ENCODE assay signal across 9 mouse cellular contexts in genomic region chr10:86091919-86092318, GRCm38 (mm10).
DNase-seq lines count a peak whose midpoint lies in the region; ATAC-seq and TF ChIP-seq lines count a peak whose summit lies in the region.
"Had no signal": no experiment of that assay in that cellular context is flagged by ENCODE, and none has a peak within 500 bp of the region (broad histone marks: within the 10 kb centered on the region; RNA-seq: fewer than 3 reads in every experiment).

No protein-coding gene starts in this region.

- TF ChIP-seq EP300 in lung, postnatal 0 days (IDR thresholded peaks at IDR 0.05): no peak

- H3K27me3 ChIP-seq in midbrain, postnatal 0 days (ENCODE audit: insufficient read depth, low read length): no peaks in the 10 kb centered on the region
- H3K27me3 ChIP-seq in midbrain, embryonic 13.5 days: no peaks in the 10 kb centered on the region
- H3K27me3 ChIP-seq in lung, postnatal 0 days (replicated peaks; ENCODE audit: insufficient read depth, low read length): no peaks in the 10 kb centered on the region
- no peaks in the 10 kb centered on the region for H3K27me3 ChIP-seq in forebrain, embryonic 16.5 days (replicated peaks; ENCODE audit: control insufficient read depth, insufficient read depth, low read length)
- H3K27me3 ChIP-seq: stomach, embryonic 15.5 days had no signal

- whole genome bisulfite sequencing in midbrain, postnatal 0 days: 52% methylated on average over 10 of the region's 10 CpGs
- WGBS in midbrain, embryonic 13.5 days: 45% methylated on average over 10 of the region's 10 CpGs
- 38% methylated on average over 10 of the region's 10 CpGs for WGBS in lung, postnatal 0 days
- WGBS in forebrain, embryonic 16.5 days: 46% methylated on average over 10 of the region's 10 CpGs

- no peak overlapping the region for H3K4me2 ChIP-seq in midbrain, postnatal 0 days (ENCODE audit: low read depth, low read length, poor library complexity, severe bottlenecking)
- no peak overlapping the region for H3K4me2 ChIP-seq in midbrain, embryonic 13.5 days (replicated peaks)
- H3K4me2 ChIP-seq in lung, postnatal 0 days (replicated peaks; ENCODE audit: low read depth, low read length): no peak overlapping the region
- no peak overlapping the region for H3K4me2 ChIP-seq in forebrain, embryonic 16.5 days (ENCODE audit: low read length)
- H3K4me2 ChIP-seq: stomach, embryonic 15.5 days had no signal

- DNase-seq in gastrocnemius, adult 18-20 months (ENCODE audit: low spot score): peak; percentile 15
- DNase-seq in gastrocnemius, postnatal 36 days: no peak
- DNase-seq in midbrain, postnatal 0 days (ENCODE audit: low spot score): no peak
- DNase-seq in c-Kit-positive CD71-positive TER-119-negative erythroid progenitor cells, embryonic 14.5 days (ENCODE audit: low read depth): peak; percentile 22
- DNase-seq in lung, postnatal 0 days (ENCODE audit: low spot score): peak; percentile 55
- DNase-seq in thymus, postnatal 4 days: peak; percentile 70

- H3K9me3 ChIP-seq in midbrain, postnatal 0 days (ENCODE audit: low read length): no peaks in the 10 kb centered on the region
- H3K9me3 ChIP-seq in midbrain, embryonic 13.5 days: no peaks in the 10 kb centered on the region
- no peaks in the 10 kb centered on the region for H3K9me3 ChIP-seq in lung, postnatal 0 days (ENCODE audit: low read length)
- H3K9me3 ChIP-seq in forebrain, embryonic 16.5 days (ENCODE audit: control insufficient read depth, low read length): no peaks in the 10 kb centered on the region
- H3K9me3 ChIP-seq: stomach, embryonic 15.5 days had no signal

- intact Hi-C loops in gastrocnemius, postnatal 36 days (cut with DNase I): no loop called here

- H3K27ac ChIP-seq in midbrain, postnatal 0 days (ENCODE audit: low read depth, low read length): no peak overlapping the region
- H3K27ac ChIP-seq in midbrain, embryonic 13.5 days: no peak overlapping the region
- H3K27ac ChIP-seq in lung, postnatal 0 days (ENCODE audit: low read length): no peak overlapping the region
- no peak overlapping the region for H3K27ac ChIP-seq in forebrain, embryonic 16.5 days (ENCODE audit: low read length)
- H3K27ac ChIP-seq: stomach, embryonic 15.5 days had no signal

- no peak for ATAC-seq in midbrain, postnatal 0 days (ENCODE audit: low FRiP score)
- ATAC-seq in midbrain, embryonic 13.5 days: no peak
- peak; percentile 52; the same call in 1 of the 2 replicates for ATAC-seq in lung, postnatal 0 days
- ATAC-seq in forebrain, embryonic 16.5 days: no peak

- TF ChIP-seq CTCF in midbrain, postnatal 0 days (IDR thresholded peaks at IDR 0.05): peak; percentile 67
- TF ChIP-seq CTCF in lung, postnatal 0 days (IDR thresholded peaks at IDR 0.05): peak; percentile 81

- no peak overlapping the region for H3K9ac ChIP-seq in midbrain, postnatal 0 days (replicated peaks; ENCODE audit: low read length, poor library complexity, severe bottlenecking)
- H3K9ac ChIP-seq in midbrain, embryonic 13.5 days (replicated peaks): no peak overlapping the region
- no peak overlapping the region for H3K9ac ChIP-seq in lung, postnatal 0 days (replicated peaks; ENCODE audit: low read depth)
- no peak overlapping the region for H3K9ac ChIP-seq in forebrain, embryonic 16.5 days (replicated peaks; ENCODE audit: low read depth, low read length)
- H3K9ac ChIP-seq: stomach, embryonic 15.5 days had no signal

- no peaks in the 10 kb centered on the region for H3K36me3 ChIP-seq in midbrain, postnatal 0 days (ENCODE audit: insufficient read depth, low read length)
- no peaks in the 10 kb centered on the region for H3K36me3 ChIP-seq in midbrain, embryonic 13.5 days
- H3K36me3 ChIP-seq in lung, postnatal 0 days (ENCODE audit: insufficient read depth, low read length): no peaks in the 10 kb centered on the region
- no peaks in the 10 kb centered on the region for H3K36me3 ChIP-seq in forebrain, embryonic 16.5 days (ENCODE audit: control insufficient read depth, insufficient read depth)
- H3K36me3 ChIP-seq: stomach, embryonic 15.5 days had no signal

- no peaks in the 10 kb centered on the region for H3K4me1 ChIP-seq in midbrain, postnatal 0 days (ENCODE audit: insufficient read depth, low read length)
- no peaks in the 10 kb centered on the region for H3K4me1 ChIP-seq in midbrain, embryonic 13.5 days (replicated peaks)
- H3K4me1 ChIP-seq in lung, postnatal 0 days (ENCODE audit: insufficient read depth, low read depth, low read length): no peaks in the 10 kb centered on the region
- no peaks in the 10 kb centered on the region for H3K4me1 ChIP-seq in forebrain, embryonic 16.5 days (replicated peaks; ENCODE audit: control insufficient read depth, insufficient read depth, low read length)
- H3K4me1 ChIP-seq: stomach, embryonic 15.5 days had no signal

- H3K4me3 ChIP-seq in midbrain, postnatal 0 days (ENCODE audit: low read depth, low read length): no peak overlapping the region
- H3K4me3 ChIP-seq in midbrain, embryonic 13.5 days (replicated peaks): no peak overlapping the region
- no peak overlapping the region for H3K4me3 ChIP-seq in lung, postnatal 0 days (ENCODE audit: low read depth, low read length)
- H3K4me3 ChIP-seq in forebrain, embryonic 16.5 days (replicated peaks; ENCODE audit: low read length): no peak overlapping the region
- H3K4me3 ChIP-seq: stomach, embryonic 15.5 days had no signal

Comparison
In these comparisons a context has a peak if more than half of its experiments do, and no peak if none do; other contexts are left out.
1. DNase-seq: peak in gastrocnemius, adult 18-20 months (single experiment), c-Kit-positive CD71-positive TER-119-negative erythroid progenitor cells, embryonic 14.5 days (single experiment), lung, postnatal 0 days (single experiment) and thymus, postnatal 4 days (single experiment); none in gastrocnemius, postnatal 36 days (0 of 2) and midbrain, postnatal 0 days (single experiment).